9 mouse cellular contexts compared by ENCODE assay signal in genomic region chr2:180276851-180277259, GRCm38 (mm10). TPM values are rescaled to one million over a fixed set of nuclear protein-coding genes. Genes with fewer than 3 reads are reported as not detected.
DNase-seq lines count a peak whose midpoint lies in the region; ATAC-seq and TF ChIP-seq lines count a peak whose summit lies in the region.
"Had no signal": no experiment of that assay in that cellular context is flagged by ENCODE, and none has a peak within 500 bp of the region (broad histone marks: within the 10 kb centered on the region; RNA-seq: fewer than 3 reads in every experiment).

No protein-coding gene starts in this region.

- H3K4me3 ChIP-seq in heart, embryonic 12.5 days: no peak overlapping the region
- H3K4me3 ChIP-seq in E14TG2a.4 (replicated peaks; ENCODE audit: low read length): peak overlapping the region; percentile 43
- 0 out of 2 replicates have a peak overlapping the region, but pooled peaks have one; percentile 14 for H3K4me3 ChIP-seq in liver, embryonic 11.5 days (ENCODE audit: low read depth, low read length)

- no peak for TF ChIP-seq CTCF in E14TG2a.4 (conservative IDR thresholded peaks at IDR 0.05; ENCODE audit: low read length)

- DNase-seq in heart, adult 9 months (ENCODE audit: low spot score in 2 of 2): no peak
- DNase-seq in liver, embryonic 11.5 days (ENCODE audit: low spot score): no peak
- DNase-seq in monocyte, adult 2 months (ENCODE audit: low read depth in 1 of 2, low spot score in 2 of 2): peak; percentile 39 to 46
- no peak for DNase-seq in layer of hippocampus, adult 9-10 months (ENCODE audit: low spot score)
- DNase-seq in right cerebral cortex, adult 2 months (ENCODE audit: low spot score in 2 of 2): no peak
- no peak for DNase-seq in left cerebral cortex, postnatal 14 days (ENCODE audit: low spot score in 2 of 2)

- intact Hi-C loops in left cerebral cortex, postnatal 14 days (cut with DNase I): loop anchor here (1.0 to 10.0 kb wide), 2 partner anchors 70 to 498 kb away; partner anchors contain the start of gene Bhlhe23

- peaks cover 43% of the 10 kb centered on the region for H3K4me1 ChIP-seq in heart, embryonic 12.5 days (replicated peaks)
- peaks cover 68% of the 10 kb centered on the region for H3K4me1 ChIP-seq in E14TG2a.4 (replicated peaks; ENCODE audit: low read depth, low read length)
- H3K4me1 ChIP-seq in liver, embryonic 11.5 days (replicated peaks; ENCODE audit: control insufficient read depth, insufficient read depth, low read length): peaks cover 34% of the 10 kb centered on the region

- peak overlapping the region; percentile 72 for H3K27ac ChIP-seq in heart, embryonic 12.5 days (ENCODE audit: poor library complexity, severe bottlenecking)
- no peak overlapping the region; the same call in 1 of the 2 replicates for H3K27ac ChIP-seq in liver, embryonic 11.5 days (ENCODE audit: low read depth, low read length)

- no peaks in the 10 kb centered on the region for H3K9me3 ChIP-seq in heart, embryonic 12.5 days (replicated peaks)
- H3K9me3 ChIP-seq in E14TG2a.4 (ENCODE audit: low read length): no peaks in the 10 kb centered on the region
- no peaks in the 10 kb centered on the region for H3K9me3 ChIP-seq in liver, embryonic 11.5 days (ENCODE audit: control insufficient read depth, low read length)

- 25% methylated on average over 8 of the region's 8 CpGs for WGBS in heart, embryonic 12.5 days
- WGBS in liver, embryonic 11.5 days: 34% methylated on average over 8 of the region's 8 CpGs

- H3K4me2 ChIP-seq in heart, embryonic 12.5 days: peak overlapping the region; percentile 42
- H3K4me2 ChIP-seq in liver, embryonic 11.5 days: peak overlapping the region; percentile 54

- ATAC-seq in heart, embryonic 12.5 days (ENCODE audit: insufficient number of reproducible peaks, low FRiP score): no peak
- ATAC-seq in liver, embryonic 11.5 days (replicated peaks; ENCODE audit: low FRiP score): no peak

- no peaks in the 10 kb centered on the region for H3K27me3 ChIP-seq in heart, embryonic 12.5 days (replicated peaks)
- H3K27me3 ChIP-seq in E14TG2a.4 (ENCODE audit: insufficient read depth, low read length): peaks cover 32% of the 10 kb centered on the region
- no peaks in the 10 kb centered on the region for H3K27me3 ChIP-seq in liver, embryonic 11.5 days (replicated peaks; ENCODE audit: control insufficient read depth, insufficient read depth, low read length)

- 0 out of 2 replicates have a peak overlapping the region, but pooled peaks have one; percentile 21 for H3K9ac ChIP-seq in heart, embryonic 12.5 days
- H3K9ac ChIP-seq in liver, embryonic 11.5 days (ENCODE audit: low read depth, low read length): no peak overlapping the region

- no peaks in the 10 kb centered on the region for H3K36me3 ChIP-seq in heart, embryonic 12.5 days
- H3K36me3 ChIP-seq in E14TG2a.4 (ENCODE audit: insufficient read depth, low read length): no peaks in the 10 kb centered on the region
- no peaks in the 10 kb centered on the region for H3K36me3 ChIP-seq in liver, embryonic 11.5 days (ENCODE audit: control insufficient read depth, insufficient read depth, low read length)

RNA-seq across cellular contexts. Expression of gene Cables2, which starts 3.6 kb away (rescaled TPM):
- 15.8 and 16.2 TPM in 2 replicates for polyA plus RNA-seq in heart, embryonic 12.5 days (2016; fragmentation: Nextera tagmentation; extraction: Ambion mirVana)
- polyA plus RNA-seq in liver, embryonic 11.5 days (2014; fragmentation: Nextera tagmentation; extraction: Ambion mirVana): 9.4 and 9.6 TPM in 2 replicates
- total RNA-seq in left cerebral cortex, postnatal 14 days (2021): 10 to 100 TPM; 30.4 to 34.6 TPM

RNA-seq across cellular contexts. Expression of gene Rbbp8nl, which starts 12.8 kb away (rescaled TPM):
- not detected in 2 replicates for polyA plus RNA-seq in heart, embryonic 12.5 days (2016; fragmentation: Nextera tagmentation; extraction: Ambion mirVana)
- 0.10 and 0.16 TPM in 2 replicates for polyA plus RNA-seq in liver, embryonic 11.5 days (2014; fragmentation: Nextera tagmentation; extraction: Ambion mirVana)
- total RNA-seq in left cerebral cortex, postnatal 14 days (2021): not detected
- polyA plus RNA-seq: cortical plate, adult 2 months had no signal

RNA-seq across cellular contexts. Expression of gene Rps21, which starts 19.7 kb away (rescaled TPM):
- polyA plus RNA-seq in heart, embryonic 12.5 days (2016; fragmentation: Nextera tagmentation; extraction: Ambion mirVana): 336 and 349 TPM in 2 replicates
- 736 and 852 TPM in 2 replicates for polyA plus RNA-seq in liver, embryonic 11.5 days (2014; fragmentation: Nextera tagmentation; extraction: Ambion mirVana)
- 100 to 1,000 TPM; 565 to 568 TPM for total RNA-seq in left cerebral cortex, postnatal 14 days (2021)

RNA-seq across cellular contexts. Expression of gene Lama5, which starts 51.2 kb away (rescaled TPM):
- 31.7 and 38.1 TPM in 2 replicates for polyA plus RNA-seq in heart, embryonic 12.5 days (2016; fragmentation: Nextera tagmentation; extraction: Ambion mirVana)
- 10.7 and 15.5 TPM in 2 replicates for polyA plus RNA-seq in liver, embryonic 11.5 days (2014; fragmentation: Nextera tagmentation; extraction: Ambion mirVana)
- total RNA-seq in left cerebral cortex, postnatal 14 days (2021): 1 to 10 TPM; 8.0 to 9.7 TPM

RNA-seq across cellular contexts. Expression of gene Gata5, which starts 57.6 kb away (rescaled TPM):
- polyA plus RNA-seq in heart, embryonic 12.5 days (2016; fragmentation: Nextera tagmentation; extraction: Ambion mirVana): 24.7 and 28.4 TPM in 2 replicates
- polyA plus RNA-seq in liver, embryonic 11.5 days (2014; fragmentation: Nextera tagmentation; extraction: Ambion mirVana): 7.6 and 7.7 TPM in 2 replicates
- not detected for total RNA-seq in left cerebral cortex, postnatal 14 days (2021)
- polyA plus RNA-seq: cortical plate, adult 2 months had no signal

Comparison
In these comparisons a context has a peak if more than half of its experiments do, and no peak if none do; other contexts are left out.
1. DNase-seq: peak in monocyte, adult 2 months (2 of 2); none in heart, adult 9 months (0 of 2), liver, embryonic 11.5 days (single experiment), layer of hippocampus, adult 9-10 months (single experiment), right cerebral cortex, adult 2 months (0 of 2) and left cerebral cortex, postnatal 14 days (0 of 2).